Mouse (Mus musculus) ES-E14 (cell line): ENCODE data around the gene Grin2a.

Source experiments
- CHD2 ChIP-seq: IDR thresholded peaks from 2 replicates; pipeline ENCODE4 v1.6.1; 2014; ENCODE audit warnings: mild to moderate bottlenecking, low read depth, low read length, inconsistent platforms
- ZNF384 ChIP-seq: IDR thresholded peaks from 2 replicates; pipeline ENCODE4 v1.6.1; 2012; ENCODE audit warnings: low read depth, low read length, inconsistent platforms

GRCm38 (mm10) chr16:10004096-10004495 is 8.7 kb upstream of the Grin2a start:
- no peak for TF ChIP-seq CHD2
- TF ChIP-seq ZNF384: no peak
